ENCODE assay signal across 12 mouse cellular contexts in the genomic region with DNA sequence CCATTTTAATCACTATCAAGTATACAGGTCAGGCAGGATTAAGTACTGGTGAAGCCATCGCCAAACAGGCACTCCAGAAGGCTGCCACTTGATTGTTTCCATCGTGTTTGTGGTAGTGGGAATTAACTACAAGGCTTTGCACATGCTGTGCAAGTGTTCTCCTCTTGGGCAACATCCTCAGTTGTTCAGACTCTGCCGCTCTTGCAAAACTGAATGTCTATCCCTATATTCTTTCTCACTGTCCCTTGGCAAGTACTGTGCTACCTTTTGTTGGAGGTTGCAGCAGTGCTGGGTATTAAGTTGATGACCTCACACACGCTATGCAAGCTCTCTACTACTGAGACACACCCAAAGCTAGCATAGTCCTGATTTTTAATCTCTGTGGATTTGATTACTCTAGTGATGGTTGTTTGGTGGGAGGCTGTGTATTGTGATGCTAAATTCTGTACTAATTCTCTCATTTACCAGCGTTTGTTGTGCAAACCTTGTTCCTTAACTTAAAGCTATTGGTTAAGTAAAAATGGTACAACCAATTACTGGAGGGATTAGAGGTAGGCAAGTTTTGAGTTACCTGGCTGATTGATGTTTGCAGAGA.
"Had no signal": no experiment of that assay in that cellular context is flagged by ENCODE, and none has a peak within 500 bp of the region (broad histone marks: within the 10 kb centered on the region; RNA-seq: fewer than 3 reads in every experiment).

No protein-coding gene starts in this region.

- H3K36me3 ChIP-seq: limb, embryonic 10.5 days; liver, embryonic 13.5 days; midbrain, embryonic 13.5 days had no signal

- H3K4me3 ChIP-seq: left cerebral cortex, adult 2 months; limb, embryonic 10.5 days; midbrain, embryonic 13.5 days had no signal

- DNase-seq: kidney, adult 9 months; kidney, postnatal 36 days; liver, embryonic 13.5 days; lung, adult 2 months; lung, postnatal 10 days; thymus, postnatal 4 days had no signal

- H3K9ac ChIP-seq: midbrain, embryonic 13.5 days had no signal

- H3K9me3 ChIP-seq: limb, embryonic 10.5 days; liver, embryonic 13.5 days had no signal

- H3K27me3 ChIP-seq: liver, embryonic 13.5 days; midbrain, embryonic 13.5 days had no signal

- H3K27ac ChIP-seq: kidney, postnatal 0 days; left cerebral cortex, adult 2 months; limb, embryonic 10.5 days; liver, embryonic 13.5 days; macrophage; midbrain, embryonic 13.5 days; stomach, postnatal 0 days had no signal

- ATAC-seq: midbrain, embryonic 13.5 days had no signal
